Mouse (Mus musculus): ENCODE results near the gene Wdr37. TPM values are rescaled to one million over a fixed set of nuclear protein-coding genes. Genes with fewer than 3 reads are reported as not detected.
"Not testable (repeated sequence)": the region's sequence is repeated elsewhere in the genome, so short reads cannot be mapped to it uniquely, and the experiment has no call there.

Gene Wdr37
- 48.5 and 48.6 TPM in 2 replicates for total RNA-seq (2014; fragmentation: Nextera tagmentation)
- total RNA-seq (2017) = 45.1 and 55.5 TPM in 2 replicates
- polyA plus RNA-seq (2012) = 3.9 and 12.2 TPM in 2 replicates

GRCm38 (mm10) chr13:8871314-8871962, at the start of gene Wdr37:
Gene Wdr37, minus strand, starts transcription at chr13:8871909.
- no peaks in the 10 kb centered on the region for H3K9me3 ChIP-seq (replicated peaks)
- H3K36me3 ChIP-seq (replicated peaks) = peaks cover 14% of the 10 kb centered on the region
- DNase-seq (ENCODE audit: low spot score) (no peak), ATAC-seq (ENCODE audit: extremely low read depth, insufficient number of reproducible peaks, low FRiP score, poor library complexity, severe bottlenecking) (peak; percentile 67)
- peak within 1 kb of the TSS; percentile 97 for H3K4me3 ChIP-seq (ENCODE audit: low read depth, low read length)
- no peak for TF ChIP-seq GATA1 (IDR thresholded peaks at IDR 0.05; ENCODE audit: borderline replicate concordance, low read length)
- peaks cover 36% of the 10 kb centered on the region for H3K4me1 ChIP-seq (ENCODE audit: insufficient read depth, low read depth, low read length)
- H3K27me3 ChIP-seq (ENCODE audit: insufficient read depth, low read length) = no peaks in the 10 kb centered on the region

DNA sequence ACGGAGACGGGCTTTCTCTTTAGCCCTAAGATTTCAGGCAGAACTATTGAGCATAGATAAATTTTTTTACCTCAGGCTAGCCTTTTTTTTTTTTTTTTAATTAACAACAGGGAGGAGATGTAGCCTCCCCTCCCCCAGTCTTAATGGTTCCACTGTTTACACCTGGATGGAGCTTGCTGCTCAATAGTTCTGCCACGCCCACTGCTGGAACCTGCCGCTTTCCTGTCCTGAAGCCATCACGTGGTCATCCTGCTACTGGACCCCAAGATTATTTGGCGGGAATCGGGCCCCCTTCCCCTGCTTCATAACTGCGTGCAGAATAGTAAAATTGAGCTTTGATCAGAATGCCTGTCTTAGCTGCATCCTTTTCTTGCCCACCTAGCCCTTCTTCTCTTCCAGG, 42.2 kb upstream of the Wdr37 start:
- H3K4me1 ChIP-seq (ENCODE audit: insufficient read depth, low read depth, low read length); H3K27me3 ChIP-seq (ENCODE audit: insufficient read depth, low read length); DNase-seq (ENCODE audit: low spot score); H3K4me3 ChIP-seq (ENCODE audit: low read depth, low read length); H3K36me3 ChIP-seq (replicated peaks); H3K9me3 ChIP-seq (replicated peaks); ATAC-seq (ENCODE audit: extremely low read depth, insufficient number of reproducible peaks, low FRiP score, poor library complexity, severe bottlenecking): not testable (repeated sequence)

DNA sequence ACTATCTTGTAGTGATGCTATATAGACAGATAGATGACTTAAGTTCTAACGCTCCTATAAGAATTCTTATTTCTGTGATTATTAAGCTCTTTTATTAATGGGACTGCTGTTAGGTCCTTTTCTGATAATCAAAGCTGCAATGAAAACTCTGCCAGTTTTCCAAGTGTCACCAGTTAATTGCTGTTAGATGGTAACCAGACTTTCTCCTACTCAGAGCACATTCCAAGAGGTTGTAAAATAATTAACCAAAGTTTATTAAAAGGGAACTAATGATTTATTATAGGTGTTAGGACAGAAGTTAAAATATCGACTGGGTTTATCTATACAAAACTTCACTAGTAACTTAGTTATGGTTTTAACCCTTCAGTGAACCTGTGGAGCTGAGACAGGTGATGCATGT, 34.3 kb upstream of the Wdr37 start:
- H3K4me3 ChIP-seq (ENCODE audit: low read depth, low read length); H3K4me1 ChIP-seq (ENCODE audit: insufficient read depth, low read depth, low read length); DNase-seq (ENCODE audit: low spot score); ATAC-seq (ENCODE audit: extremely low read depth, insufficient number of reproducible peaks, low FRiP score, poor library complexity, severe bottlenecking); H3K27me3 ChIP-seq (ENCODE audit: insufficient read depth, low read length); H3K36me3 ChIP-seq (replicated peaks): not testable (repeated sequence)
- peaks cover 11% of the 10 kb centered on the region for H3K9me3 ChIP-seq (replicated peaks)

DNA sequence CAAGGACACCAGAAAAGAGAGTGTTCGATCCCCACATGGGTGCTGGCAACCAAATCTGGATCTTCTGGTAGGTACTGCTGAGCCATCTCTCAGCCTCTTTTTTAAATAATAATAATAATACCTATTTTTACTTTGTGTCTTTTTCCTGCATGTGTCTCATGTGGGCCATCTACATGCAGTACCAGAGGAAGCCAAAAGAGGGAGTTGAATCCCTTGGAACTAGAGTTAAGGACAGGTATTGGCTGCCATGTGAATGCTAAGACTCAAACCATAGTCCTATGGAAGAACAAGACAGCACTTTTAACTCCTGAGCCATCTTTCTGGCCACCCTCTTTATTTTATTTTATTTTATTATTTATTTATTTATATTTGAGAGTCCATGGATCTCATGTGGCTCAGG, 16.9 kb upstream of the Wdr37 start:
- peak overlapping the region; percentile 63; the same call in 1 of the 2 replicates for H3K4me3 ChIP-seq (ENCODE audit: low read depth, low read length)
- ATAC-seq (ENCODE audit: extremely low read depth, insufficient number of reproducible peaks, low FRiP score, poor library complexity, severe bottlenecking) = no peak

GRCm38 (mm10) chr13:8886185-8886560, 14.5 kb upstream of the Wdr37 start:
- TF ChIP-seq TAL1 (conservative IDR thresholded peaks at IDR 0.05; ENCODE audit: low read depth, low read length) (no peak), GATA2 (IDR thresholded peaks at IDR 0.05; ENCODE audit: borderline replicate concordance, low read depth, low read length) (no peak), CTCF (IDR thresholded peaks at IDR 0.05; ENCODE audit: low read depth, low read length) (no peak), POLR2AphosphoS5 (IDR thresholded peaks at IDR 0.05; ENCODE audit: insufficient replicate concordance, low read depth, low read length) (no peak), GATA1 (IDR thresholded peaks at IDR 0.05; ENCODE audit: borderline replicate concordance, low read length) (no peak)
- H3K27me3 ChIP-seq (ENCODE audit: insufficient read depth, low read length) = no peaks in the 10 kb centered on the region
- peaks cover 24% of the 10 kb centered on the region for H3K36me3 ChIP-seq (replicated peaks)
- H3K9me3 ChIP-seq (replicated peaks) = no peaks in the 10 kb centered on the region
- H3K4me1 ChIP-seq (ENCODE audit: insufficient read depth, low read depth, low read length) = peaks cover 24% of the 10 kb centered on the region
- peak overlapping the region; percentile 82 for H3K4me3 ChIP-seq (ENCODE audit: low read depth, low read length)
- ATAC-seq (ENCODE audit: extremely low read depth, insufficient number of reproducible peaks, low FRiP score, poor library complexity, severe bottlenecking) = no peak
- no peak for DNase-seq (ENCODE audit: low spot score)

More for the DNA sequence above, 16.9 kb upstream of the Wdr37 start:
- H3K36me3 ChIP-seq (replicated peaks) = peaks cover 37% of the 10 kb centered on the region
- TF ChIP-seq GATA1 (IDR thresholded peaks at IDR 0.05; ENCODE audit: borderline replicate concordance, low read length) = no peak
- peak; percentile 19; the same call in 1 of the 2 replicates for TF ChIP-seq CTCF (IDR thresholded peaks at IDR 0.05; ENCODE audit: low read depth, low read length)
- DNase-seq (ENCODE audit: low spot score) = no peak
- H3K27me3 ChIP-seq (ENCODE audit: insufficient read depth, low read length) = no peaks in the 10 kb centered on the region
- peaks cover 24% of the 10 kb centered on the region for H3K4me1 ChIP-seq (ENCODE audit: insufficient read depth, low read depth, low read length)
- no peaks in the 10 kb centered on the region for H3K9me3 ChIP-seq (replicated peaks)

DNA sequence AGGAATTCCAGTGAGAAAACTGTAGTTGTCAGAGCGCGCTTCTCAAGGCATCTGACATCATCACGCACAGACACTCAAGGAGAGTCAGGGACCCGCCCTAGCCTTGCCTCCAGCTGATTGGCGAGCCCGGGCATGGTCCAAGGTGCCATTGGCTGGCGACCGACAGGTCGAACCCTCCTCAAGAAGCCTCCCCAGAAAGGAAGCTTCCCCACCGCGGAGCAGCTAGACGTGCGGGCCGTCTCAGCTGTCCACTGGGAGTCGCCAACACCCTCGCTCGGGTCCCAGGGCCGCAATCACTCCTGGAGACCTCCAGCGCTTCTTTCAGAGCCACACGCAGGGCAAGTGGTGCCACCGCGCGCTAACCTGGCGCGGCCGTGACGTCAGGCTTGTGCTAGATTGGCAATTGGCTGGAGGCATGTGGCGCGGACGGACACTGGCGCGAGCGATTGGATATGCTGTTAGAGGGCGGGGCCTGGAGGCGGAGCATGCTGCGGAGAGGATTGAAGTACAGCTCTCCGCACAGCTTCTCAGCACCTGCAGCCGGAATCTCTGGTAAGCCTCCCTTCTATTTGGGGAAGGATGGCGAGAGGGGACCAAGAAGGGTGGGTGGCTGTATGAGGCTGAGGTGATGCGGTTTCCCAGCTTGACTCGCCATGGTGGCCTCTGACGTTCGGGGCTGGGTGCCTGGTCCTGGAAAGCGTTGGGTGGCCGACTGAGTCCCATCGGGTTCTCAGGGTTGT, 13.9 kb upstream of the Wdr37 start, which contains the start of gene Idi1:
Idi1 (plus strand) TSS at position 57 of the 740 bp plus-strand sequence.
- Histone ChIP-seq H3K36me3 (replicated peaks) (peaks cover 24% of the 10 kb centered on the region), H3K4me3 (ENCODE audit: low read depth, low read length) (peak within 1 kb of the TSS; percentile 82), H3K4me1 (ENCODE audit: insufficient read depth, low read depth, low read length) (peaks cover 24% of the 10 kb centered on the region), H3K27me3 (ENCODE audit: insufficient read depth, low read length) (no peaks in the 10 kb centered on the region), H3K9me3 (replicated peaks) (no peaks in the 10 kb centered on the region)
- DNase-seq (ENCODE audit: low spot score) = peak; percentile 94
- peak; percentile 90 for ATAC-seq (ENCODE audit: extremely low read depth, insufficient number of reproducible peaks, low FRiP score, poor library complexity, severe bottlenecking)
- TF ChIP-seq POLR2AphosphoS5 (IDR thresholded peaks at IDR 0.05; ENCODE audit: insufficient replicate concordance, low read depth, low read length) (no peak), TAL1 (conservative IDR thresholded peaks at IDR 0.05; ENCODE audit: low read depth, low read length) (no peak), CTCF (IDR thresholded peaks at IDR 0.05; ENCODE audit: low read depth, low read length) (no peak), GATA1 (IDR thresholded peaks at IDR 0.05; ENCODE audit: borderline replicate concordance, low read length) (no peak), GATA2 (IDR thresholded peaks at IDR 0.05; ENCODE audit: borderline replicate concordance, low read depth, low read length) (no peak)

- H3K36me3 ChIP-seq (replicated peaks) = peaks cover 12% of the 10 kb centered on the region
- peaks cover 13% of the 10 kb centered on the region for H3K4me1 ChIP-seq (ENCODE audit: insufficient read depth, low read depth, low read length)
- not testable (repeated sequence) for DNase-seq (ENCODE audit: low spot score); H3K4me3 ChIP-seq (ENCODE audit: low read depth, low read length); ATAC-seq (ENCODE audit: extremely low read depth, insufficient number of reproducible peaks, low FRiP score, poor library complexity, severe bottlenecking); H3K9me3 ChIP-seq (replicated peaks); H3K27me3 ChIP-seq (ENCODE audit: insufficient read depth, low read length)
Observed at GRCm38 (mm10) chr13:8883870-8884269, 12.2 kb upstream of the Wdr37 start.

All from G1E (cell line).